Mouse (Mus musculus): ENCODE results near the gene Ednra.

Gene Ednra

GRCm38 (mm10) chr8:77640093-77640839 lies 84.0 kb downstream of the Ednra start:
- no peak for DNase-seq

DNA sequence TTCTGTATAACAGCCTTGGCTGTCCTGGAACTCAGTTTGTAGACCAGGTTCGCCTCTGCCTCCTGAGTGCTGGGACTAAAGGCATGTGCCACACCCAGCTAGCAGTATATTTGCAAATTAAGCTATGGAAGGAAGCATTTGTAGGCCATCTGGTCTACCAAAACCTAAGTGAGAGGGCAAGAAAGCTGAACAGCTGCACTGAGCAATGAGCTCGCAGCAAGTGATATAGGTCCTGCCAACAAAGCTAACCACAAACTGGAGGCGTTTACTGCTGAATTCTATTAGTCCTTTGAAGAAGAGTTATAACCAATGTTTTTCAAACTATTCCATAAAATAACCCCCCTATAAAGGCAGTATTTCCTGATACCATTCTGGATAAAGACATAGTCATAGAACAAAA lies 86.7 kb downstream of the Ednra start:
- no peak for DNase-seq

- DNase-seq: no peak
Observed at GRCm38 (mm10) chr8:77634035-77634434, 90.2 kb downstream of the Ednra start.

GRCm38 (mm10) chr8:77633211-77633610 lies 91.1 kb downstream of the Ednra start:
- no peak for DNase-seq

DNA sequence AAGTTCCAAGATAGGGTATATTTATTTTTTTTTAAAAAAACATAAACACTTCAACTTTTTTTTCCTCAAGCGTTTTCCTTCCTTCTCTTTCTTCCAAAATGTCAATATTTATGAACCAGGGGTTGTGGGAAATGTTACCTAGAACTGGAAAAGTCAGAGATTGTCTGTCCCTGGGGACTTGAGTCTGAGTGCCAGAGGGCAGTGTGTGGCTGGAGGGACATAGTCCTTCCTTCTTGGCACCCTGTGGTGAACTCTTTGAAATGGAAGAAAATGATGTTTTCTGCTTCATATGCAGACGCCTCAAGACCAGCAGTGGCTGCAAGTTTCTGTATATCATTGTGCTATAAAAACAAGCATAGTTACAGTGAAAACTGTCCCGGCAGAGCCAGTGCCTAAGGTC lies 93.6 kb downstream of the Ednra start:
- no peak for DNase-seq

GRCm38 (mm10) chr8:77629858-77630537 lies 94.3 kb downstream of the Ednra start:
- DNase-seq: peak; percentile 68

- no peak for DNase-seq
Observed at GRCm38 (mm10) chr8:77623677-77624209, 100.5 kb downstream of the Ednra start.

DNA sequence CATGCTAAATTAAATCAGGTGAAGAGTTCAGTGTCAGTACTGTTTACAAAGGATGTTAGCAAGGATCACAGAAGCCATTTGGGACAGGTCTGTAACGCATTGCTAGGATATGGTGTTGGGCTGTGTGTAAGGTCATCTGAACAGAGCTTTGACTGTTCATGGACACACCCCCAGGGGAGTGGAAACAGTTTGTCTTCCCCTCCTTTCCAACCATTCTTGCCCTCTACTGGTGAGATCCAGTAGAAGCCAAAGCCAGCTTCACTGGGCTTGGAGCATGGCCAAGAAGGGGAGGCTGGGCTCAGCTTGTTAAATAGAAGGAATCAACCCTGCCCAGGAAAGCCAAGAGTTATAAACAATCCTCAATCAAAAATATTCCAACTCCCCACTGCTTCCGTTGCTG lies 106.3 kb downstream of the Ednra start:
- DNase-seq: peak; percentile 58
